Comparison of ENCODE assay signal across 10 mouse cellular contexts in genomic region chr5:125363894-125364293, GRCm38 (mm10). TPM values are rescaled to one million over a fixed set of nuclear protein-coding genes. Genes with fewer than 3 reads are reported as not detected.
DNase-seq lines count a peak whose midpoint lies in the region; ATAC-seq lines count a peak whose summit lies in the region.
"Had no signal": no experiment of that assay in that cellular context is flagged by ENCODE, and none has a peak within 500 bp of the region (broad histone marks: within the 10 kb centered on the region; RNA-seq: fewer than 3 reads in every experiment).

No protein-coding gene starts in this region.

- no peak overlapping the region for H3K9ac ChIP-seq in embryonic facial prominence, embryonic 14.5 days (ENCODE audit: low read depth, low read length)
- no peak overlapping the region for H3K9ac ChIP-seq in kidney, embryonic 16.5 days (replicated peaks; ENCODE audit: low read length)
- H3K9ac ChIP-seq in midbrain, embryonic 14.5 days (replicated peaks; ENCODE audit: low read length): no peak overlapping the region
- H3K9ac ChIP-seq: midbrain, embryonic 12.5 days had no signal

- no peak overlapping the region for H3K27ac ChIP-seq in embryonic facial prominence, embryonic 14.5 days (replicated peaks; ENCODE audit: low read depth, low read length)
- no peak overlapping the region for H3K27ac ChIP-seq in embryonic facial prominence, embryonic 10.5 days (replicated peaks)
- peak overlapping the region; percentile 7; the same call in 1 of the 2 replicates for H3K27ac ChIP-seq in kidney, embryonic 16.5 days (ENCODE audit: low read length)
- H3K27ac ChIP-seq in midbrain, embryonic 14.5 days (replicated peaks; ENCODE audit: low read depth, low read length): no peak overlapping the region
- H3K27ac ChIP-seq: midbrain, embryonic 12.5 days had no signal

- H3K4me2 ChIP-seq in embryonic facial prominence, embryonic 14.5 days (ENCODE audit: low read depth, low read length): no peak overlapping the region
- no peak overlapping the region for H3K4me2 ChIP-seq in kidney, embryonic 16.5 days (replicated peaks; ENCODE audit: low read depth, low read length)
- no peak overlapping the region for H3K4me2 ChIP-seq in midbrain, embryonic 14.5 days (ENCODE audit: low read length)
- H3K4me2 ChIP-seq: midbrain, embryonic 12.5 days had no signal

- no peaks in the 10 kb centered on the region for H3K9me3 ChIP-seq in embryonic facial prominence, embryonic 14.5 days (ENCODE audit: control insufficient read depth, low read length)
- H3K9me3 ChIP-seq in embryonic facial prominence, embryonic 10.5 days: no peaks in the 10 kb centered on the region; the same call in 1 of the 2 replicates
- no peaks in the 10 kb centered on the region for H3K9me3 ChIP-seq in kidney, embryonic 16.5 days (ENCODE audit: low read length)
- H3K9me3 ChIP-seq in midbrain, embryonic 14.5 days (ENCODE audit: control insufficient read depth, low read length): no peaks in the 10 kb centered on the region
- H3K9me3 ChIP-seq: midbrain, embryonic 12.5 days had no signal

- no peak for ATAC-seq in embryonic facial prominence, embryonic 14.5 days (ENCODE audit: low read depth)
- ATAC-seq in kidney, embryonic 16.5 days (ENCODE audit: low FRiP score, low TSS enrichment): peak; percentile 81
- 0 out of 2 replicates have a peak, but pooled peaks have one; percentile 42 for ATAC-seq in megakaryocyte progenitor cell, adult 5-6 weeks (replicated peaks; ENCODE audit: poor library complexity)
- ATAC-seq in midbrain, embryonic 14.5 days (ENCODE audit: low FRiP score, low TSS enrichment): no peak

- 71% methylated on average over 7 of the region's 7 CpGs for WGBS in embryonic facial prominence, embryonic 14.5 days
- 90% methylated on average over 7 of the region's 7 CpGs for WGBS in embryonic facial prominence, embryonic 10.5 days
- 52% methylated on average over 7 of the region's 7 CpGs for WGBS in kidney, embryonic 16.5 days
- WGBS in midbrain, embryonic 14.5 days: 82% methylated on average over 7 of the region's 7 CpGs

- H3K4me3 ChIP-seq in embryonic facial prominence, embryonic 14.5 days (ENCODE audit: low read depth, low read length): no peak overlapping the region
- no peak overlapping the region for H3K4me3 ChIP-seq in embryonic facial prominence, embryonic 10.5 days
- H3K4me3 ChIP-seq in kidney, embryonic 16.5 days (ENCODE audit: low read length): no peak overlapping the region
- H3K4me3 ChIP-seq in midbrain, embryonic 14.5 days (replicated peaks; ENCODE audit: low read depth, low read length): no peak overlapping the region
- H3K4me3 ChIP-seq: midbrain, embryonic 12.5 days had no signal

- peak; percentile 67 for DNase-seq in embryonic facial prominence, embryonic 14.5 days (ENCODE audit: low spot score)
- DNase-seq in embryonic facial prominence, embryonic 10.5 days (ENCODE audit: low spot score): no peak
- DNase-seq in right cerebral cortex, postnatal 10 days (ENCODE audit: low spot score in 2 of 2): peak; percentile 68
- DNase-seq in right cerebral cortex, postnatal 4 days: no peak
- no peak for DNase-seq in midbrain, embryonic 14.5 days
- DNase-seq in thymus, postnatal 4 days: no peak
- DNase-seq: gastrocnemius, postnatal 25 days had no signal

- H3K27me3 ChIP-seq in embryonic facial prominence, embryonic 14.5 days (replicated peaks; ENCODE audit: control insufficient read depth, insufficient read depth, low read length): no peaks in the 10 kb centered on the region
- H3K27me3 ChIP-seq in embryonic facial prominence, embryonic 10.5 days (replicated peaks; ENCODE audit: low read depth, poor library complexity, severe bottlenecking): no peaks in the 10 kb centered on the region
- H3K27me3 ChIP-seq in kidney, embryonic 16.5 days (ENCODE audit: insufficient read depth, low read length): no peaks in the 10 kb centered on the region
- H3K27me3 ChIP-seq in midbrain, embryonic 14.5 days (ENCODE audit: control insufficient read depth, insufficient read depth, low read length): no peaks in the 10 kb centered on the region
- H3K27me3 ChIP-seq: midbrain, embryonic 12.5 days had no signal

- no peaks in the 10 kb centered on the region for H3K36me3 ChIP-seq in embryonic facial prominence, embryonic 14.5 days (ENCODE audit: control insufficient read depth, insufficient read depth, low read length)
- no peaks in the 10 kb centered on the region for H3K36me3 ChIP-seq in embryonic facial prominence, embryonic 10.5 days (replicated peaks)
- H3K36me3 ChIP-seq in kidney, embryonic 16.5 days (ENCODE audit: insufficient read depth, low read length): no peaks in the 10 kb centered on the region
- H3K36me3 ChIP-seq in midbrain, embryonic 14.5 days (ENCODE audit: control insufficient read depth, insufficient read depth, low read length): no peaks in the 10 kb centered on the region
- H3K36me3 ChIP-seq: midbrain, embryonic 12.5 days had no signal

- no peaks in the 10 kb centered on the region for H3K4me1 ChIP-seq in embryonic facial prominence, embryonic 14.5 days (ENCODE audit: control insufficient read depth, insufficient read depth, low read length)
- peaks cover 5% of the 10 kb centered on the region for H3K4me1 ChIP-seq in embryonic facial prominence, embryonic 10.5 days
- H3K4me1 ChIP-seq in kidney, embryonic 16.5 days (ENCODE audit: insufficient read depth, low read length): no peaks in the 10 kb centered on the region
- H3K4me1 ChIP-seq in midbrain, embryonic 14.5 days (ENCODE audit: control insufficient read depth, insufficient read depth, low read length): no peaks in the 10 kb centered on the region
- H3K4me1 ChIP-seq: midbrain, embryonic 12.5 days had no signal

RNA-seq across cellular contexts. Expression of gene Scarb1, which starts 23.0 kb away (rescaled TPM):
- polyA plus RNA-seq in embryonic facial prominence, embryonic 14.5 days (2014; fragmentation: Nextera tagmentation; extraction: Ambion mirVana): 44.4 and 47.9 TPM in 2 replicates
- polyA plus RNA-seq in embryonic facial prominence, embryonic 10.5 days (2016; fragmentation: Nextera tagmentation; extraction: Ambion mirVana): 43.2 and 47.3 TPM in 2 replicates
- polyA plus RNA-seq in kidney, embryonic 16.5 days (2015; fragmentation: Nextera tagmentation; extraction: Ambion mirVana): 91.8 and 103 TPM in 2 replicates
- 58.9 and 60.4 TPM in 2 replicates for total RNA-seq in megakaryocyte progenitor cell, adult 5-6 weeks (2015)
- total RNA-seq in megakaryocyte progenitor cell, adult 5-6 weeks (2017): 52.3 and 59.6 TPM in 2 replicates
- 22.8 and 26.8 TPM in 2 replicates for polyA plus RNA-seq in midbrain, embryonic 14.5 days (2014; fragmentation: Nextera tagmentation; extraction: Ambion mirVana)

RNA-seq across cellular contexts. Expression of gene Gm10382, which starts 25.2 kb away (rescaled TPM):
- polyA plus RNA-seq in embryonic facial prominence, embryonic 14.5 days (2014; fragmentation: Nextera tagmentation; extraction: Ambion mirVana): 0.24 TPM in 1 of 2 replicates, not detected in the other
- polyA plus RNA-seq in embryonic facial prominence, embryonic 10.5 days (2016; fragmentation: Nextera tagmentation; extraction: Ambion mirVana): 0.53 and 0.60 TPM in 2 replicates
- polyA plus RNA-seq in kidney, embryonic 16.5 days (2015; fragmentation: Nextera tagmentation; extraction: Ambion mirVana): 0.34 and 0.51 TPM in 2 replicates
- total RNA-seq in megakaryocyte progenitor cell, adult 5-6 weeks (2015): not detected in 2 replicates
- total RNA-seq in megakaryocyte progenitor cell, adult 5-6 weeks (2017): 0.91 and 1.3 TPM in 2 replicates
- 0.42 and 0.58 TPM in 2 replicates for polyA plus RNA-seq in midbrain, embryonic 14.5 days (2014; fragmentation: Nextera tagmentation; extraction: Ambion mirVana)
- total RNA-seq: gastrocnemius, postnatal 25 days had no signal

RNA-seq across cellular contexts. Expression of gene Ubc, which starts 26.1 kb away (rescaled TPM):
- 879 and 1,077 TPM in 2 replicates for polyA plus RNA-seq in embryonic facial prominence, embryonic 14.5 days (2014; fragmentation: Nextera tagmentation; extraction: Ambion mirVana)
- 957 and 988 TPM in 2 replicates for polyA plus RNA-seq in embryonic facial prominence, embryonic 10.5 days (2016; fragmentation: Nextera tagmentation; extraction: Ambion mirVana)
- polyA plus RNA-seq in kidney, embryonic 16.5 days (2015; fragmentation: Nextera tagmentation; extraction: Ambion mirVana): 1,279 and 1,344 TPM in 2 replicates
- total RNA-seq in megakaryocyte progenitor cell, adult 5-6 weeks (2015): 172 and 201 TPM in 2 replicates
- 204 and 293 TPM in 2 replicates for total RNA-seq in megakaryocyte progenitor cell, adult 5-6 weeks (2017)
- polyA plus RNA-seq in midbrain, embryonic 14.5 days (2014; fragmentation: Nextera tagmentation; extraction: Ambion mirVana): 1,251 and 1,332 TPM in 2 replicates

Comparison
In these comparisons a context has a peak if more than half of its experiments do, and no peak if none do; other contexts are left out.
1. DNase-seq: peak in embryonic facial prominence, embryonic 14.5 days (single experiment) and right cerebral cortex, postnatal 10 days (2 of 2); none in embryonic facial prominence, embryonic 10.5 days (single experiment), right cerebral cortex, postnatal 4 days (single experiment), midbrain, embryonic 14.5 days (single experiment) and thymus, postnatal 4 days (single experiment).
2. ATAC-seq: peak in kidney, embryonic 16.5 days (single experiment) and megakaryocyte progenitor cell, adult 5-6 weeks (single experiment); none in embryonic facial prominence, embryonic 14.5 days (single experiment) and midbrain, embryonic 14.5 days (single experiment).